Mouse (Mus musculus) cerebral cortex, adult 2 months (tissue): ENCODE results near the gene Abcb5.

Experiments
- WGBS: fragments of 180-500 bp; shearing (Covaris S2); methylation state at CpG from one replicate; pipeline ENCODE4 v1.1.7; 2018; 5-methylcytosine and 5-hydroxymethylcytosine counted together

Abcb5 gene

GRCm38 (mm10) chr12:118847861-118848495 is 118.2 kb downstream of the Abcb5 start:
- 4% methylated on average over 23 of the region's 23 CpGs for WGBS

- WGBS, result 3% methylated on average over 17 of the region's 17 CpGs
Observed at GRCm38 (mm10) chr12:118847381-118847780, 118.8 kb downstream of the Abcb5 start.

- 2% methylated on average over 59 of the region's 59 CpGs for WGBS
Observed at GRCm38 (mm10) chr12:118846649-118847321, 119.4 kb downstream of the Abcb5 start.

- 32% methylated on average over 6 of the region's 6 CpGs for WGBS
Observed at GRCm38 (mm10) chr12:118846221-118846620, 120.0 kb downstream of the Abcb5 start, which contains the start of gene Sp8. Sp8 (plus strand) TSS chr12:118846329.

- 50% methylated on average over 3 of the region's 3 CpGs for WGBS
Observed at GRCm38 (mm10) chr12:118845351-118845750, 120.9 kb downstream of the Abcb5 start.

GRCm38 (mm10) chr12:118844841-118845240 is 121.4 kb downstream of the Abcb5 start:
- 51% methylated on average over 3 of the region's 3 CpGs for WGBS

- 4% methylated on average over 33 of the region's 33 CpGs for WGBS
Observed at GRCm38 (mm10) chr12:118842671-118843411, 123.4 kb downstream of the Abcb5 start.

GRCm38 (mm10) chr12:118841971-118842550 is 124.2 kb downstream of the Abcb5 start:
- 41% methylated on average over 6 of the region's 6 CpGs for WGBS

- WGBS, result 34% methylated on average over 5 of the region's 5 CpGs
Observed at GRCm38 (mm10) chr12:118841381-118841922, 124.8 kb downstream of the Abcb5 start.

- 5% methylated on average over 12 of the region's 12 CpGs for WGBS
Observed at GRCm38 (mm10) chr12:118840861-118841260, 125.4 kb downstream of the Abcb5 start.

- WGBS, result 9% methylated on average over 15 of the region's 15 CpGs
Observed at GRCm38 (mm10) chr12:118840301-118840700, 125.9 kb downstream of the Abcb5 start.

- WGBS, result 44% methylated on average over 5 of the region's 5 CpGs
Observed at GRCm38 (mm10) chr12:118839398-118839797, 126.8 kb downstream of the Abcb5 start.

GRCm38 (mm10) chr12:118838260-118838659 is 128.0 kb downstream of the Abcb5 start:
- 37% methylated on average over 2 of the region's 2 CpGs for WGBS

- 32% methylated on average over 11 of the region's 11 CpGs for WGBS
Observed at GRCm38 (mm10) chr12:118837361-118837760, 128.9 kb downstream of the Abcb5 start.

- 2% methylated on average over 72 of the region's 72 CpGs for WGBS
Observed at GRCm38 (mm10) chr12:118836411-118837341, 129.5 kb downstream of the Abcb5 start.

GRCm38 (mm10) chr12:118829881-118830280 is 136.3 kb downstream of the Abcb5 start:
- WGBS, result 77% methylated on average over 6 of the region's 6 CpGs
